Mouse (Mus musculus): ENCODE results near the gene Bok. TPM values are rescaled to one million over a fixed set of nuclear protein-coding genes. Genes with fewer than 3 reads are reported as not detected.

The Bok gene
- polyA plus RNA-seq, 1 experiment from 2014 or later: 41.6 TPM

- Histone ChIP-seq H3K4me1 (replicated peaks) (peaks cover 8% of the 10 kb centered on the region), H3K36me3 (peaks cover 24% of the 10 kb centered on the region), H3K27ac (no peak overlapping the region), H3K9me3 (no peaks in the 10 kb centered on the region), H3K4me3 (no peak overlapping the region), H3K27me3 (ENCODE audit: insufficient read depth, poor library complexity, severe bottlenecking) (no peaks in the 10 kb centered on the region)
- DNase-seq (ENCODE audit: low spot score): peak; percentile 45
- 71% methylated on average over 3 of the region's 3 CpGs for WGBS
These were observed 41.5 kb downstream of the Bok start for GRCm38 (mm10) chr1:93726974-93727373.

DNA sequence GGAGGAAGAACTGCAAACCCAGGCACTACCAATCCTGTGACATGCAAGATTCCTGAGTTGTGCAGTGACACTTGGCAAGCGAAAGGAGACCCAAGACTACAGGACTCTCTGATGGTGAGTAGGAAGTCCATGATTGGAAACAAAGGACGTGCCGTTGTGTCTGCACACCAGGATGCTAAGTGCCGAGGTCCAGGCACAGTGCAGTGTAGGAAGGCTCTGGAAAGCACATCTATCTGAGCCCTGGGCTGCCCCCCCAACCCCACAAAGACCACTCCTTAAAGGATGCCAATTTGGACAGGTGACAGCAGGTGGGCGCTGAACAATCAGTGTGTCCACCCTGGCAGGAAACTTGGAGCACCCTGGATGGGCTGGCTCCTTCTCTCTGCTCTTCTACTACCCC, 45.6 kb downstream of the Bok start:
- Histone ChIP-seq H3K36me3 (peaks cover 4% of the 10 kb centered on the region; the same call in 1 of the 2 replicates), H3K27ac (no peak overlapping the region), H3K27me3 (ENCODE audit: insufficient read depth, poor library complexity, severe bottlenecking) (no peaks in the 10 kb centered on the region), H3K9me3 (no peaks in the 10 kb centered on the region), H3K4me3 (no peak overlapping the region), H3K4me1 (replicated peaks) (peaks cover 11% of the 10 kb centered on the region)
- no peak for DNase-seq (ENCODE audit: low spot score)
- WGBS: 92% methylated on average over 5 of the region's 5 CpGs

- Histone ChIP-seq H3K27ac (no peak overlapping the region), H3K4me1 (replicated peaks) (peaks cover 9% of the 10 kb centered on the region), H3K27me3 (ENCODE audit: insufficient read depth, poor library complexity, severe bottlenecking) (no peaks in the 10 kb centered on the region), H3K4me3 (no peak overlapping the region), H3K9me3 (no peaks in the 10 kb centered on the region), H3K36me3 (peaks cover 4% of the 10 kb centered on the region; the same call in 1 of the 2 replicates)
- WGBS: 18% methylated on average over 3 of the region's 3 CpGs
- DNase-seq (ENCODE audit: low spot score): no peak
These were observed 46.4 kb downstream of the Bok start for GRCm38 (mm10) chr1:93731880-93732281.

GRCm38 (mm10) chr1:93735859-93736258, 50.4 kb downstream of the Bok start:
- no peak overlapping the region for H3K4me3 ChIP-seq
- H3K36me3 ChIP-seq: peaks cover 4% of the 10 kb centered on the region; the same call in 1 of the 2 replicates
- no peaks in the 10 kb centered on the region for H3K27me3 ChIP-seq (ENCODE audit: insufficient read depth, poor library complexity, severe bottlenecking)
- no peaks in the 10 kb centered on the region for H3K9me3 ChIP-seq
- H3K27ac ChIP-seq: no peak overlapping the region
- WGBS: 90% methylated on average over 3 of the region's 3 CpGs
- DNase-seq (ENCODE audit: low spot score): no peak
- H3K4me1 ChIP-seq (replicated peaks): peaks cover 7% of the 10 kb centered on the region

- DNase-seq (ENCODE audit: low spot score): no peak
- Histone ChIP-seq H3K4me1 (replicated peaks) (no peaks in the 10 kb centered on the region), H3K36me3 (peaks cover 6% of the 10 kb centered on the region), H3K27ac (no peak overlapping the region), H3K9me3 (no peaks in the 10 kb centered on the region), H3K4me3 (no peak overlapping the region), H3K27me3 (ENCODE audit: insufficient read depth, poor library complexity, severe bottlenecking) (no peaks in the 10 kb centered on the region)
- WGBS: 95% methylated on average over 5 of the region's 5 CpGs
These were observed 52.3 kb downstream of the Bok start for GRCm38 (mm10) chr1:93737711-93738110.

GRCm38 (mm10) chr1:93740671-93741070, 55.2 kb downstream of the Bok start:
- WGBS: 94% methylated on average over 2 of the region's 2 CpGs
- no peak for DNase-seq (ENCODE audit: low spot score)
- no peaks in the 10 kb centered on the region for H3K9me3 ChIP-seq
- no peak overlapping the region for H3K27ac ChIP-seq
- H3K36me3 ChIP-seq: peaks cover 25% of the 10 kb centered on the region
- H3K27me3 ChIP-seq (ENCODE audit: insufficient read depth, poor library complexity, severe bottlenecking): no peaks in the 10 kb centered on the region
- no peaks in the 10 kb centered on the region for H3K4me1 ChIP-seq (replicated peaks)
- no peak overlapping the region for H3K4me3 ChIP-seq

- Histone ChIP-seq H3K27me3 (ENCODE audit: insufficient read depth, poor library complexity, severe bottlenecking) (no peaks in the 10 kb centered on the region), H3K9me3 (no peaks in the 10 kb centered on the region), H3K36me3 (peaks cover 32% of the 10 kb centered on the region), H3K27ac (no peak overlapping the region), H3K4me1 (replicated peaks) (no peaks in the 10 kb centered on the region), H3K4me3 (no peak overlapping the region)
- DNase-seq (ENCODE audit: low spot score): no peak
- 90% methylated on average over 4 of the region's 4 CpGs for WGBS
These were observed 56.5 kb downstream of the Bok start for GRCm38 (mm10) chr1:93741987-93742386.

GRCm38 (mm10) chr1:93742910-93743309, 57.5 kb downstream of the Bok start:
- H3K27ac ChIP-seq: no peak overlapping the region
- DNase-seq (ENCODE audit: low spot score): no peak

More at GRCm38 (mm10) chr1:93742910-93743309, 57.5 kb downstream of the Bok start:
- H3K27me3 ChIP-seq (ENCODE audit: insufficient read depth, poor library complexity, severe bottlenecking): no peaks in the 10 kb centered on the region
- no peaks in the 10 kb centered on the region for H3K4me1 ChIP-seq (replicated peaks)
- no peak overlapping the region for H3K4me3 ChIP-seq
- peaks cover 34% of the 10 kb centered on the region for H3K36me3 ChIP-seq
- H3K9me3 ChIP-seq: no peaks in the 10 kb centered on the region

Other genes starting within 250 kb of the Bok start
- gene Hdlbp, start 206.8 kb upstream of the Bok start, polyA plus RNA-seq (2016; fragmentation: Nextera tagmentation; extraction: Ambion mirVana): 98.3 and 113 TPM in 2 replicates
- gene Farp2, start 173.6 kb upstream of the Bok start, polyA plus RNA-seq (2016; fragmentation: Nextera tagmentation; extraction: Ambion mirVana): 4.1 and 4.8 TPM in 2 replicates
- gene Stk25, start 27.0 kb upstream of the Bok start, polyA plus RNA-seq (2016; fragmentation: Nextera tagmentation; extraction: Ambion mirVana): 177 and 215 TPM in 2 replicates
- 83.7 and 103 TPM in 2 replicates for gene Atg4b, start 65.8 kb downstream of the Bok start, polyA plus RNA-seq (2016; fragmentation: Nextera tagmentation; extraction: Ambion mirVana)
- 40.7 and 48.8 TPM in 2 replicates for gene Thap4, start 69.2 kb downstream of the Bok start, polyA plus RNA-seq (2016; fragmentation: Nextera tagmentation; extraction: Ambion mirVana)
- 228 and 263 TPM in 2 replicates for gene Dtymk, start 116.3 kb downstream of the Bok start, polyA plus RNA-seq (2016; fragmentation: Nextera tagmentation; extraction: Ambion mirVana)
- 17.4 and 24.4 TPM in 2 replicates for gene Ing5, start 118.3 kb downstream of the Bok start, polyA plus RNA-seq (2016; fragmentation: Nextera tagmentation; extraction: Ambion mirVana)
- 16.1 and 16.4 TPM in 2 replicates for gene D2hgdh, start 139.2 kb downstream of the Bok start, polyA plus RNA-seq (2016; fragmentation: Nextera tagmentation; extraction: Ambion mirVana)
- gene Gal3st2, start 175.6 kb downstream of the Bok start, polyA plus RNA-seq (2016; fragmentation: Nextera tagmentation; extraction: Ambion mirVana): not detected in 2 replicates
- not detected in 2 replicates for gene Gal3st2b, start 232.7 kb downstream of the Bok start, polyA plus RNA-seq (2016; fragmentation: Nextera tagmentation; extraction: Ambion mirVana)